Mouse (Mus musculus) 3T3-L1 (cell line): Measurements from ENCODE around the gene Bub1.

ENCODE experiments used
- DNase-seq: peaks from one replicate; pipeline ENCODE4 v3.0.0-alpha.2; 2015; ENCODE audit warnings: low read depth, low spot score

The Bub1 gene

GRCm38 (mm10) chr2:127775013-127775412 lies 56.7 kb downstream of the Bub1 start:
- no peak for DNase-seq

- no peak for DNase-seq
Observed at GRCm38 (mm10) chr2:127774578-127774941, 57.1 kb downstream of the Bub1 start.

GRCm38 (mm10) chr2:127773938-127774577 lies 57.6 kb downstream of the Bub1 start:
- no peak for DNase-seq

GRCm38 (mm10) chr2:127761587-127761986 lies 70.1 kb downstream of the Bub1 start:
- peak; percentile 7 for DNase-seq

GRCm38 (mm10) chr2:127760429-127761000 lies 71.2 kb downstream of the Bub1 start:
- DNase-seq: no peak

- DNase-seq: no peak
Observed at GRCm38 (mm10) chr2:127760014-127760413, 71.7 kb downstream of the Bub1 start.

GRCm38 (mm10) chr2:127759157-127759880 lies 72.3 kb downstream of the Bub1 start:
- no peak for DNase-seq

- no peak for DNase-seq
Observed at GRCm38 (mm10) chr2:127757171-127757570, 74.5 kb downstream of the Bub1 start.

GRCm38 (mm10) chr2:127754113-127754512 lies 77.6 kb downstream of the Bub1 start:
- DNase-seq: no peak

- DNase-seq: no peak
Observed at GRCm38 (mm10) chr2:127751849-127752610, 79.6 kb downstream of the Bub1 start.
